Mouse (Mus musculus) limb, embryonic 14.5 days (tissue): ENCODE data around the gene Plekha1. TPM values are rescaled to one million over a fixed set of nuclear protein-coding genes. Genes with fewer than 3 reads are reported as not detected.
A peak's percentile ranks its signal among the peaks of the same experiment; 100 is the strongest.

Experiments used
- ATAC-seq: fragments of 200-750 bp; cut with Nextera tagmentation; 2 replicates; pipeline ENCODE4 v1.8.0; 2017; ENCODE audit warnings: low read depth, moderate number of reproducible peaks, moderate TSS enrichment; ENCODE audit not compliant: low FRiP score
- DNase-seq: peaks from one replicate; pipeline ENCODE4 v3.0.0-alpha.2; 2015; ENCODE audit warnings: low spot score
- H3K27ac ChIP-seq: fragments of 300-500 bp; sonication (generic); replicated peaks from 2 replicates; pipeline ENCODE4 v1.5.1; 2014; ENCODE audit warnings: low read depth, mild to moderate bottlenecking, low read length, moderate library complexity, mixed read lengths
- H3K27me3 ChIP-seq: fragments of 300-500 bp; sonication (generic); 2 replicates; pipeline ENCODE4 v1.6.1; 2014; ENCODE audit warnings: low read length, mixed read lengths; ENCODE audit not compliant: control insufficient read depth, insufficient read depth
- H3K36me3 ChIP-seq: fragments of 300-500 bp; sonication (generic); 2 replicates; pipeline ENCODE4 v1.6.1; 2014; ENCODE audit warnings: mild to moderate bottlenecking, low read length, moderate library complexity, mixed read lengths; ENCODE audit not compliant: control insufficient read depth, insufficient read depth
- H3K4me1 ChIP-seq: fragments of 300-500 bp; sonication (generic); 2 replicates; pipeline ENCODE4 v1.6.1; 2014; ENCODE audit warnings: antibody characterized with exemption, low read length, mixed read lengths; ENCODE audit not compliant: control insufficient read depth, insufficient read depth
- H3K4me2 ChIP-seq: fragments of 300-500 bp; sonication (generic); replicated peaks from 2 replicates; pipeline ENCODE4 v1.6.1; 2014; ENCODE audit warnings: low read depth, mild to moderate bottlenecking, low read length, moderate library complexity; ENCODE audit not compliant: severe bottlenecking
- H3K4me3 ChIP-seq: fragments of 300-500 bp; sonication (generic); replicated peaks from 2 replicates; pipeline ENCODE4 v1.5.1; 2014; ENCODE audit warnings: low read length
- H3K9ac ChIP-seq: fragments of 300-500 bp; sonication (generic); 2 replicates; pipeline ENCODE4 v1.6.1; 2014; ENCODE audit warnings: mild to moderate bottlenecking, low read depth, low read length, moderate library complexity; ENCODE audit not compliant: severe bottlenecking
- H3K9me3 ChIP-seq: fragments of 300-500 bp; sonication (generic); 2 replicates; pipeline ENCODE4 v1.6.1; 2016; ENCODE audit warnings: low read length; ENCODE audit not compliant: control insufficient read depth
- POLR2A ChIP-seq: fragments of 200-500 bp; IDR thresholded peaks from 2 replicates; pipeline ENCODE4 v1.8.0; 2012; ENCODE audit warnings: inconsistent platforms, mild to moderate bottlenecking, moderate library complexity, borderline replicate concordance; ENCODE audit not compliant: insufficient read depth, insufficient read length; ENCODE audit errors: extremely low read depth
- WGBS: fragments of 180-500 bp; shearing (Covaris S2); extraction: QIAGEN DNeasy Blood & Tissue Kit; methylation state at CpG from one replicate; pipeline ENCODE4 v1.1.7; 2014; 5-methylcytosine and 5-hydroxymethylcytosine counted together
- polyA plus RNA-seq, 2 experiments: library from polyadenylated mRNA; depleted of rRNA in 1 of 2; stranded (reverse) in 1 of 2; unstranded in 1 of 2; fragments of >200 nt; fragmentation: Nextera tagmentation in 1 of 2; extraction: Ambion mirVana in 1 of 2; gene quantifications; 2 replicates each; pipeline versions ENCODE4 v1.2.1 to v1.2.3; 2012 to 2014

The Plekha1 gene
- polyA plus RNA-seq (2012; rRNA removed) (47.9 and 53.5 TPM in 2 replicates), polyA plus RNA-seq (2014; fragmentation: Nextera tagmentation; extraction: Ambion mirVana) (34.1 and 34.8 TPM in 2 replicates)

GRCm38 (mm10) chr7:130865613-130866591 lies at the start of gene Plekha1:
Plekha1 (plus strand) TSS chr7:130865756.
- under 1% methylated on average over 65 of the region's 114 CpGs for WGBS
- peak; percentile 98 for DNase-seq
- Histone ChIP-seq H3K9ac (peak within 1 kb of the TSS; percentile 83), H3K4me3 (peak within 1 kb of the TSS; percentile 78), H3K9me3 (no peaks in the 10 kb centered on the region), H3K36me3 (no peaks in the 10 kb centered on the region), H3K27ac (peak within 1 kb of the TSS; percentile 63; the same call in 1 of the 2 replicates), H3K4me1 (peaks cover 13% of the 10 kb centered on the region), H3K27me3 (no peaks in the 10 kb centered on the region), H3K4me2 (peak within 1 kb of the TSS; percentile 65)
- peak; percentile 94 for ATAC-seq
- peak; percentile 88 for TF ChIP-seq POLR2A

GRCm38 (mm10) chr7:130816243-130816642 lies 49.3 kb upstream of the Plekha1 start:
- no peak for DNase-seq
- H3K9me3 ChIP-seq, result no peaks in the 10 kb centered on the region
- WGBS, result 86% methylated on average over 7 of the region's 7 CpGs

GRCm38 (mm10) chr7:130818813-130819212 lies 46.7 kb upstream of the Plekha1 start:
- Histone ChIP-seq H3K27me3 (no peaks in the 10 kb centered on the region), H3K9me3 (no peaks in the 10 kb centered on the region), H3K27ac (no peak overlapping the region), H3K4me3 (no peak overlapping the region), H3K36me3 (no peaks in the 10 kb centered on the region), H3K4me2 (no peak overlapping the region), H3K4me1 (no peaks in the 10 kb centered on the region), H3K9ac (no peak overlapping the region)
- TF ChIP-seq POLR2A, result no peak
- ATAC-seq, result no peak
- whole genome bisulfite sequencing, result 72% methylated on average over 5 of the region's 5 CpGs
- no peak for DNase-seq

More at GRCm38 (mm10) chr7:130816243-130816642, 49.3 kb upstream of the Plekha1 start:
- H3K4me1 ChIP-seq, result no peaks in the 10 kb centered on the region
- H3K9ac ChIP-seq, result no peak overlapping the region
- TF ChIP-seq POLR2A, result no peak
- no peak overlapping the region for H3K27ac ChIP-seq
- H3K36me3 ChIP-seq, result no peaks in the 10 kb centered on the region
- ATAC-seq, result no peak
- H3K27me3 ChIP-seq, result no peaks in the 10 kb centered on the region
- no peak overlapping the region for H3K4me3 ChIP-seq
- H3K4me2 ChIP-seq, result no peak overlapping the region

- H3K27ac ChIP-seq, result no peak overlapping the region
- no peak overlapping the region for H3K4me3 ChIP-seq
- H3K9ac ChIP-seq, result no peak overlapping the region
- 85% methylated on average over 10 of the region's 10 CpGs for WGBS
- H3K36me3 ChIP-seq, result no peaks in the 10 kb centered on the region
- H3K4me2 ChIP-seq, result no peak overlapping the region
- DNase-seq (no peak), ATAC-seq (no peak)
- H3K27me3 ChIP-seq, result no peaks in the 10 kb centered on the region
- H3K9me3 ChIP-seq, result no peaks in the 10 kb centered on the region
- TF ChIP-seq POLR2A, result no peak
- no peaks in the 10 kb centered on the region for H3K4me1 ChIP-seq
Observed at GRCm38 (mm10) chr7:130819624-130820023, 45.9 kb upstream of the Plekha1 start.

- no peak overlapping the region for H3K27ac ChIP-seq
- H3K4me1 ChIP-seq, result no peaks in the 10 kb centered on the region
- TF ChIP-seq POLR2A, result no peak
- H3K36me3 ChIP-seq, result no peaks in the 10 kb centered on the region
- no peak overlapping the region for H3K4me3 ChIP-seq
- H3K9ac ChIP-seq, result no peak overlapping the region
- WGBS, result 59% methylated on average over 9 of the region's 9 CpGs
- no peak for DNase-seq
- no peak for ATAC-seq
- H3K27me3 ChIP-seq, result no peaks in the 10 kb centered on the region
- no peaks in the 10 kb centered on the region for H3K9me3 ChIP-seq
- H3K4me2 ChIP-seq, result no peak overlapping the region
Observed at GRCm38 (mm10) chr7:130823992-130824391, 41.6 kb upstream of the Plekha1 start.
